Mouse (Mus musculus): Measurements from ENCODE around the gene Myh7.
"Not testable (repeated sequence)": the region's sequence is repeated elsewhere in the genome, so short reads cannot be mapped to it uniquely, and the experiment has no call there.

The Myh7 gene

DNA sequence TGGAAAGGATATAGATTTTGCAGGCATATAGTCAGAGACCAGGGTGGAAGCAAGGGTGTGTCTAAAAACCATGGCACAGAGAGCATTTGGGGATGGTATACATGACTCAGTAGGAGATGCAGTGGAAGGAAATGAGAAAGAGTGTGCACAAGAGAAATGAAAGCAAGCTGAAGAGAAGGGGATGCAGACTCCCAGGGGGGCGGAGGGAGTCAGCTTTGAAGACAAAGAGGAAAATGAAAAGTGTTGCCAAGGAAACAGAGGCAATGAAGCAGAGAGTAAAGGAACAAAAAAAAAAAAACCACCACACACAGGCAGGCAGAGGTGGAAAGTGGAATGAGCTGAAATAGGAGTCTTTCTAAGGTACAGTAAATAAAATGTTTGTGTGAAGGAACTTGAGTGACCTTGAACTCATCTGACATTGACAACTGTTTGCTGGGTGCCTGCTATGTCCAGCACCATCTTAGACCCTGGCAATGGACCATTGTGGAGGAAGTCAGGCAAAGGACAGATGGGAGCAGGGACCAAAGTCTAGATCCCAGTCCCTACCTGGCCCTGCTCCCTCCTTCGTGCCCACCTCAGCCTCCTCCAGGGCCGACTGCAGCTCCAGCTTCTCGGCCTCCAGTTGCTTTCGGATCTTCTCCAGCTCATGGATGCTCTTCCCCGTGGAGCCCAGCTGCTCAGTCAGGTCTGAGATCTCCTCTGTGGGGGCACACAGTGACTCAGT, 20.2 kb downstream of the Myh7 start:
- ATAC-seq (ENCODE audit: insufficient number of reproducible peaks, low FRiP score, low TSS enrichment) = no peak

DNA sequence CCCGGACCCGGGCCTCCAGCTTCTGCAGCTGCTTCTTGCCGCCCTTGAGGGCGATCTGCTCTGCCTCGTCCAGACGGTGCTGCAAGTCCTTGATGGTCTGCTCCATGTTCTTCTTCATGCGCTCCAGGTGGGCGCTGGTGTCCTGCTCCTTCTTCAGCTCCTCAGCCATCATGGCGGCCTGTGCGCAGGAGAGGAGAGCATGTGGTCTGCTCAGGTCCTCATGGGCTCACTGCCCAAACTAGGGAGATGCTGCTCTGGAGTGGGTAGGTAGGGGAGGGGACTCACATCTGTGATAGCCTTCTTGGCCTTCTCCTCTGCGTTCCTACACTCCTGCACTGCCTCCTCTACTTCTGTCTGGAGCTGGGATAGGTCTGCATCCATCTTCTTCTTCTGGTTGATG, 21.6 kb downstream of the Myh7 start:
- not testable (repeated sequence) for ATAC-seq (ENCODE audit: insufficient number of reproducible peaks, low FRiP score, low TSS enrichment)

DNA sequence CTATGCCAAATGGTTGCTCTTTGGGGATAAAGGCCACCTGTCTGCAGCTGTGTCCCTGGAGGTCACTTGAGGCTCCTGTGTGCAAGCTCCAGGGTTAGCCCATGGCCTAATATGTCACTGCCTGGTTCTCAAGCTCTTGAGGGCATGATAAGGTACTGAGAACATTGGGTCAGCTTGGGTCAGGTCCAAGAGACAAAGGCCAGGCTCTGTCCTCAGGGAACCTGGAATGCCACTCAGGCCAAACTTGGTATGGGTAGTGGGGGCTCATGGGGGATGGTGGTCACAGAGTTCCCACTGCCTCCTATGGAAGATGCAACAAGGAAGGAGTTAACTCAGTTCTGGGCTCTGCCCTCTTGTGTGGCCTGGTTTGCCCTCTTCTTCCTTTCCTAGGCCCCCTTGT, 26.1 kb downstream of the Myh7 start:
- no peak for ATAC-seq (ENCODE audit: insufficient number of reproducible peaks, low FRiP score, low TSS enrichment)

DNA sequence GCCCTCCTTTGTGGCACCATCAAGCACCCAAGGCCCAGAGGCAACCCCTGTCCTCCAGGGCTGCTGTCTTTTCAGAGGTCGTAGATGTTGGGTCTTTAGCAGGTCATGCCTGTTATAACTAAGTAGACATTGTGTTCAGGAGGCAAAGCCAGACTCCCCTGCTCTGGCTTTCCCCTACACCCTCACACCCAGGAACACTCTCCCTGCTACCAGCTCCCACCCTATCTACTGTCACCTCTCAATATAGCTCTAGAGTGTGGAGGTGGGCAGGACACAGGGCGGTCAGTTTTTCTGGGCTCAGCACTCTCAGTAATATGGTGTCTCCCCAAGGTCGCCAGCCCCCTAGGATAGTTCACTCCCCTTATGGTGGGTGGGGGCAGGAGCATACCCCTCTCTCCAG, 26.6 kb downstream of the Myh7 start:
- no peak for ATAC-seq (ENCODE audit: insufficient number of reproducible peaks, low FRiP score, low TSS enrichment)

DNA sequence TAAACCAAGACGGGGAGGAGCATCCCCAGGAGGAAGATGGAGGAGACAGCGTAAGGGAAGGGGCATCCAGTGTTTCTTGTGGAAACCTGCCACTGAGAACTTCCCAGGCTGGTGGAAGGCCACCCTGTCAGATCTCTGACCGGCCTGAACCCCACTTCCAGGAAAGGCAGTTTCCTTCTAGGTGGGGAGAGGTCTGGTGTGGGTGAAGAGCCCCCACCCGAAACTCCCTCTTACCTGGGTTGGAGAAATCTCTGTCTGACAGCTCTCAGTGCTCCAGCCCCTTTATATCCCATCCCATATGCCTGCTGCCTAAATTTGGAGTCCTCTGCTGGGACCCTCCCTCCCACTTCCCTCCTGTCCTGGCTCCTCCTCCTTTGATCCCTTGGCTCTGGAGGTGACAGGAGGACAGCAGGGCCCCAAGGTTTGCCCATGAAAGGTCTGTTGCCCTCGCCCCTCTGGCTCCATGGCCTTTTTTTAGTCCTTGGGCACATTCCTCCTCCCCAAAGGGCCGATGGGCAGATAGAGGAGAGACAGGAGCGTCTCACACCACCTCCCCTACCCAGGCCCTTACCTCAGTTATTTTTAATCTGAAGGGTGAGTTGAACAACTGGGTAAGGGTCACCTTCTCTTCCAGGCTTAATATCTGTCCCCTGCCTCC, 28.0 kb downstream of the Myh7 start, which contains the start of gene Myh6:
Gene Myh6, minus strand, starts transcription at position 608 of the 658 bp plus-strand sequence.
- no peak for ATAC-seq (ENCODE audit: insufficient number of reproducible peaks, low FRiP score, low TSS enrichment)

DNA sequence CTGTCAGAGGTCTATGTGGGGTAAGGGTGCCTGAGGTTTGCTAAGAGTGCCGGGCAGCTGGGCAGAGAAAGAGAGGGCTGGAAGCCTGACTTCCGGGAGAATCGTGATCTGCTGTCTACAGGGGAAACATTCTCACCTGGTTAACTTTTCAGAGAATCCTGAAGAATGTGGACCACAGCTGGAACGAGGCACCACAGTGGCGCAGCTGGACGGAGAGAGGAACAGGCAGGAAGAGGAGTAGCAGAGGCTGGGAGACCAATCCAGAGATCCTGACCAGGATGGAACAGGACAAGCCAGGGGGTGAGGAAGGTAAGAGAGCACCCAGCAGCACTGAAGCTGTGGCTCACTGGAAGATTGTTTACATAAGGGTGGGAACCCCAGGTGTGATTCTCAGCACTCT, 28.8 kb downstream of the Myh7 start:
- no peak for ATAC-seq (ENCODE audit: insufficient number of reproducible peaks, low FRiP score, low TSS enrichment)

DNA sequence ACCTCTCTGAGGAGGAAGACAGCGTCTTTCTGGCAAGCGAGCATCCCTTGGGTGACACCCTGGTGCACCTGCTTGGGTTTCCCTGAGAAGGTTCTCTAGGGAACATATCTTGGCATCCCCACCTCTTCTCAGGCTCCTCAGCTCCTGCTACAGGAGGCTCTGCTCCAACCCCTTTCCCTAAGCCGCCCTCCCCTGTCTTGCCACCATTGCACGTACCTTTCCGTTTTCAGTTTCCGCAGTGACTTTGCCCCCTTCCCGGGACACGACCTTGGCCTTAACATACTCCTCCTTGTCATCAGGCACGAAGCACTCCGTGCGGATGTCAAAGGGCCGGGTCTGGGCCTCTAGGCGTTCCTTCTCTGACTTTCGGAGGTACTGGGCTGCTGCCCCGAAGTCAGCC, 29.4 kb downstream of the Myh7 start:
- no peak for ATAC-seq (ENCODE audit: insufficient number of reproducible peaks, low FRiP score, low TSS enrichment)

DNA sequence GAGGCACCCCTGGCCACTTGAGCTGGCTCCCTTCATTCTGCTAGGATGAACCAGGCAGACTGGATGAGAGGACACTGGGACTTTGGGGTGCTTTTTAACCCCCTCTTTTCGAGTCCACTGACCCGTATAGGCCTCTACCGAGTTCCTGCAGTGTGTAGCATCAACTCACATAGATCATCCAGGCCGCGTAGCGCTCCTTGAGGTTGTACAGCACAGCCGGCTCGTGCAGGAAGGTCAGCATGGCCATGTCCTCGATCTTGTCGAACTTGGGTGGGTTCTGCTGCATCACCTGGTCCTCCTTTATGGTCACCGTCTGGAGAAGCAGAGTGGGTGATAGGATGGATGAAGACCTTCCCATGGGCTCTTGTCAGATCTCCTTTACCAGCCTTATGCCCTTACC, 30.7 kb downstream of the Myh7 start:
- ATAC-seq (ENCODE audit: insufficient number of reproducible peaks, low FRiP score, low TSS enrichment) = no peak

DNA sequence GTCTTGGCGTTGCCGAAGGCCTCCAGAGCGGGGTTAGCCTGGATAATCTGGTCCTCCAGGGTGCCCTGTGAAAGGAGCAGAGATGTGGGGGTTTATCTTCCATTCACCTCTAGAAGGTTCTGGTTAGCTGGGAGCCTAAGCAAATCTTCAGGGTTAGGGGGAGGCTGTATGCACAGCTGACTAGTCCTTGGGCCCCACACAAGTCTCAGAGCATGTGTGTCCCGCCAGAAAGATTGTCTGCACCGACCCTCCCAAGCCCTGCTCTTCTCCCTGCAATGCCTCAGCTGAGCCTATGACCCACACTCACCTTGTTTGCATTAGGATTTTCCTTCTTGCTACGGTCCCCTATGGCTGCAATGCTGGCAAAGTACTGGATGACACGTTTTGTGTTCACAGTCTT, 31.7 kb downstream of the Myh7 start:
- no peak for ATAC-seq (ENCODE audit: insufficient number of reproducible peaks, low FRiP score, low TSS enrichment)

DNA sequence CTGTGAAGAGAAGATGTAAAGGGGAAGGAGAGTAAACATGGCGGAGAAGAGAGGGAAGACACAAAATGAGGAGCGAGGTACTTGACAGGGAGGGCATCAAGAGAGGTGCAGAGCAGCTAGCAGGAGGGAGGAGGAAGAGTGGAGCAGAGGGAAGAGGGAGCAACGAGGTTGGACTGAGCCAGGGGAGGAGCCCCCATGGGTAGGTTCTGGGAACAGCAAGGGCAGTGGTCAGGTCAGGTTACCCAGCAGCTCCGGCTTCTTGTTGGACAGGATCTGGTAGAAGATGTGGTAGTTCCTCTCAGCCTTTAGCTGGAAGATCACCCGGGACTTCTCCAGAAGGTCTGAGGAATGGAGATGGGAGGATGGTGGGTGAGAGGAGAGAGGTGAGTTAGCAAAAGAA, 32.9 kb downstream of the Myh7 start:
- ATAC-seq (ENCODE audit: insufficient number of reproducible peaks, low FRiP score, low TSS enrichment) = no peak

DNA sequence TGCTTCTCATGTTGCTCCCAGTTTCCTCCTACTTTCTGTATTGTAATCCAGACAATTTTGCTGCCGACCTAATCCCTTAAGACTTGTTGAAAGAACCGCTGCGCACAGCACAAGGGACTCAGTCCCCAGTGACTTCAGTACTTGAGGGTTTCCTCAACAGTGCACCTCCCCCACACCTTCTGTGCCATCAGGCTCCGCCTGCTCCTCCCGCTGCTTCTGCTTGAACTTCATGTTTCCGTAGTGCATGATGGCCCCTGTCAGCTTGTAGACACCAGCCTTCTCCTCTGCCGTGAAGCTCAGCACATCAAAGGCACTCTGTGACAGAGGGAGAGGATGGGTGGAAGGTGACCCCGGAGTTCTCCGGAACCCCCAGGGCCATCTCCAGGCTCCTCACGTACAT, 33.7 kb downstream of the Myh7 start:
- no peak for ATAC-seq (ENCODE audit: insufficient number of reproducible peaks, low FRiP score, low TSS enrichment)

DNA sequence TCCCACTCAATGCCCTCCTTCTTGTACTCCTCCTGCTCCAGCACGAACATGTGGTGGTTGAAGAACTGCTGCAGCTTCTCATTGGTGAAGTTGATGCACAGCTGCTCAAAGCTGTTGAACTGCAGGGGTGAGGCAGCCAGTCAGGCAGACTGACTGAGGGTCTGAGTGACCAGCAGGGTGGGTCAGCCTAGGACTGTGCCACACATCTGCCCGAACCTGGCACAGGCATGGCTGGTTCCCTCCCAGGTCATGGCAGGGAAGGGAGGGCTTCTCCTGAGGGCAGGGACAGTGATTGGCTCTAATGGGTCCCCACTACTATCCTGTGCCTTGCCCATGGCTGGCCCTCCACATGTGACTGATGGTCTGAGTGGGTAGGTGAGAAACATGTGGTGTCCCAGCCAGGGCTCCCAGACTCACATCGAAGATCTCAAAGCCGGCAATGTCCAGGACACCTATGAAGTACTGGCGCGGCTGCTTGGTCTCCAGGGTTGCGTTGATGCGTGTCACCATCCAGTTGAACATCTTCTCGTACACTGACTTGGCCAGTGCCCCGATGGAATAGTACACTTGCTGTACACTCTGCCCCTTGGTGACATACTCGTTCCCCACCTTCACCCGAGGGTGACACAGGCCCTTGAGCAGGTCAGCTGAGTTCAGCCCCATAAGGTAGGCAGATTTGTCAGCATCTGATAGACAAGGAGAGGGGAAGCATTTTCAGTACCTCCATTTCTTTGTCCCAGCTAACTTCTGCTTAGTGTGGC, 34.4 kb downstream of the Myh7 start:
- ATAC-seq (ENCODE audit: insufficient number of reproducible peaks, low FRiP score, low TSS enrichment) = not testable (repeated sequence)

DNA sequence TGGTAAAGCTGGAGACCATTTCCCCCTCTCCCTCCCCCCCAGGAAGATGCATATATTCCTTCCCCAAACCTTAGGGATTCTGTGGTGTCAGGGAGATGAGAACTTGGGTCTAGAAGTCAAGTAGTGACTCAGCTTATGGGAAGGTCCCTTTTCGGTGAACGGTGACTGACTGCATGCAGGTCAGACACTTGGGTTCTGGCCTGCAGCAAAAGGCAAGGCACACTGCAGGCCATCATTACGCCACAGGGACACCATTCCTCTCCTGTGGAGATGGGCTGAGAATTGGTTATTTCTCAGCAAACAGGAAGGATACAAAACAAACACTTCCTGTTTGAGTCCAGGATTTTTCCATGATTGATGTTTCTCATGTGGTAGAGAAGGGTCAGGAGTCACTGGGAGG, 35.2 kb downstream of the Myh7 start:
- no peak for ATAC-seq (ENCODE audit: insufficient number of reproducible peaks, low FRiP score, low TSS enrichment)

DNA sequence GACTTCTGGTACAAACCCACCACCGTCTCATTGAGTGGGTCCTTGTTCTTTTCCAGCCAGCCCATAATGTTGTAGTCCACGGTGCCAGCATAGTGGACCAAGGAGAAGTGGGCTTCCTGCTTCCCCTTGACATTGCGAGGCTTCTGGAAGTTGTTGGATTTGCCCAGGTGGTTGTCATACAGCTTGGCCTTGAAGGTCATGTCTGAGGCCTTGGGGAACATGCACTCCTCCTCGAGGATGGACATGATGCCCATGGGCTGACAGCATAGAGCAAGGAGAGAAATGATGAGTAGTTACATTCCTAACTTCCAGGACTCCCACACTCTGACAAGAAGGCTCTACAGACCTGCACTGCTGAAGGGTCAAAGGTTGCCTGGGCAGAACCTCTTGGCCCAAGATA, 35.9 kb downstream of the Myh7 start:
- no peak for ATAC-seq (ENCODE audit: insufficient number of reproducible peaks, low FRiP score, low TSS enrichment)

DNA sequence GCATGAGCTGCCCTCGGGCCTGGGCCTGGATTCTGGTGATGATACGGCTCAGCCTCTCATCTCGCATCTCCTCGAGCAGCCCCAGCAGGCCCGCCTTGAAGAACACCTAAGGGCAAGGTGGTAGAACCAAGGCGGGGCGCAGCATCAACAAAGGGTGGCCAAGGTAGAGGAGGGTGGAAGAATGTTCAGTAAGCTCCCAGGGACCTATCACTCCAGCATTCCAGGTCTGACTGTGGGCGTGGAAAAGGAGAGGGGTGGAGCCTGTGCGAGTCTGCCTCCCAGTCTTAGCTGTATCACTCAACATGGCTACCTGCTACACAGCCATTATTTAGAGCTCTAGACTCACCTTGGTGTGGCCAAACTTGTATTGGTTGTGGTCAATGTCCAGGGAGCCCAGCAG, 37.9 kb downstream of the Myh7 start:
- ATAC-seq (ENCODE audit: insufficient number of reproducible peaks, low FRiP score, low TSS enrichment) = no peak

DNA sequence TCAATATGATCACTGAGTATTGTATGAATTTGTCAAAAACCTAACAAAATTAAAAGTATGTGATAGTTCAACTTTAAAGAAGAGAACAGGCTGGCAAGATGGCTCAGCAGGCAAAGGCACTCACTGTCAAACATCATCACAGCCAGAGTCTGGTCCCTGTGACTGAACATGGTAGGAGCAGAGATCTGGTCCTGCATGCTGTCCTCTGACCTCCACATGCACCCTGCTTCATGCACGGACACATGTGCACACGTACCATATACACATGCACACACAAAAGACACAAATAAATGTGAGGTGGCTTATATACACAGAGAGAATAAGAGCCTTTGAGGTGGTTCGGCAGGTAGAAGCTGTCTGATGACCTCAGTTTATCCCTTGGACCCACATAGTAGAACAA, 38.9 kb downstream of the Myh7 start:
- no peak for ATAC-seq (ENCODE audit: insufficient number of reproducible peaks, low FRiP score, low TSS enrichment)

DNA sequence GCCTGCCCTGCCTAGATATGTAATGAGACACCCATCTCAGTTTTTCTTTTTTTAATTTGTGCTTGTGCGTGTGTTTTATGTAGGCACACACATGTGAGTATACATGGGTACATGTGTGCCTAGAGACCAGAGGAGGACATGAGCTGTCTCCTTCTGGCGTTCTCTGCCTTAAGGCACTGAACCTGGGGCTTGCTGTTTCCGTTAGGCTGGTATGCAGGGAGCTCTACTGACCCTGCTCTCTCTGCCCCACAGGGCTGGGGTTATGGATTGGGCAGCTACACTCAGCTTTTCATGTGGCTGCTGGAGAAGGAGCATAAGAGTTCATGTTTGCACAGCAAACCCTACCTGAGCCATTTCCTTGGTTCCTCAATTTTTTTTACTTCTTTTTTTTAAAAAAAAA, 40.0 kb downstream of the Myh7 start:
- no peak for ATAC-seq (ENCODE audit: insufficient number of reproducible peaks, low FRiP score, low TSS enrichment)

DNA sequence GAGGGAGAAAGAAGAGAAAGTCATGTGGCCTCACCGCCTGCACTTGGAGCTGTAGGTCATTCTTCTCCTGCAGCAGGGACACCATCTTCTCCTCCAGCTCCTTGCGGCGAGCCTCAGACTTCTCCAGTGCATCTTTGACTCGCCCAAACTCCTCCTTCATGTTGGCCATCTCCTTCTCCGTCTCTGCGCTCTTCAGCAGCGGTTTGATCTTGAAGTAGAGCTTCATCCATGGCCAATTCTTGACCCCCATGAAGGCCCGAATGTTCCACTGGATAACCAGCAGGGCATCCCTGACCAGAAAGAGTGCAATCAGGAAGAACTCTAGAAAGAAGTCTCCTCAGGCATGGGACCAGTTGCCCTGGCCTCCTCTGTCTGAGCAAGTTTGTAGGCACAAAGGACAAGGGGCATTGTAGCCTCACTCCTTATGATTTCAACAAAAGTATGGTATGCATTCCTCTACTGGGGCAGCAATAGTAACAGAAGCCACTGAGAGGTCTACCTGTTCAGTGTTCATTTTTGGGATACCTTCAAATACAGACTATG, 40.7 kb downstream of the Myh7 start:
- no peak for ATAC-seq (ENCODE audit: insufficient number of reproducible peaks, low FRiP score, low TSS enrichment)

DNA sequence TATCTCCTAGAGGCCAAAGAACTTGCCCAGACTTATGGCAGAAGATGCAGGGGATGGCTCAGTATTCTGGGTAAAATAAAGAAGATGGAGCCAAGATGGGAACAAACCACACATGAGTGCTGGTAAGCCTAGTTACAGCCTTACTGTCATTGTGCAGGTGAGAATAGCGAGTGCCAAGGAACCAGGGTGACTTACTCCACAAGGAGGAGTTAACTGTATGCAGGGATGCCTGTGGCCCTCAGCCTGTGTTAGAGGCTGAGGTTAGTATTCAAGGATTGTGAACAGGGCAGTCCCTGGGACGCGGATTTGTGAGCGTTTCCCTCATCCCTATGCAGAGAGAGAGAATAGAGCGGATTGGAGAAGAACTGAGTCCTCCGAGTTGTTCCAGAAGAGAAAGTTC, 42.8 kb downstream of the Myh7 start:
- ATAC-seq (ENCODE audit: insufficient number of reproducible peaks, low FRiP score, low TSS enrichment) = no peak

DNA sequence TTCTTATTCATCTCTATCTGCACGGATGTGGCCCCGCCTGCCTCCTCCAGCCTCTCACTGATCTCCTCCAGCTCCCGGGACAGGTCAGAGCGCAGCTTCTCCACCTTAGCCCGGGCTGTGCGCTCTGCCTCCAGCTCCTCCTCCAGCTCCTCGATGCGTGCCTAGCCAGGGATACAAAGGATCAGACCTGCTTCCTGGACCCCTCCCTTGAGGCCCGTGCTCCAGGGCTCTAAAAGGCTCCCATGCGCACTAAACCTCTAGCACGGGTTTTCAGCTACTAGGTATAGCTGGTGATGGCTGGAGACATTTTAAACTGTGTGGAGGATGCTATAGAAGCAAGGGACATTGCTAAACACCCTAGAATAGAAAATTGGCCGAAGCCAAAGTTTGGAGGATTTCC, 43.9 kb downstream of the Myh7 start:
- no peak for ATAC-seq (ENCODE audit: insufficient number of reproducible peaks, low FRiP score, low TSS enrichment)

DNA sequence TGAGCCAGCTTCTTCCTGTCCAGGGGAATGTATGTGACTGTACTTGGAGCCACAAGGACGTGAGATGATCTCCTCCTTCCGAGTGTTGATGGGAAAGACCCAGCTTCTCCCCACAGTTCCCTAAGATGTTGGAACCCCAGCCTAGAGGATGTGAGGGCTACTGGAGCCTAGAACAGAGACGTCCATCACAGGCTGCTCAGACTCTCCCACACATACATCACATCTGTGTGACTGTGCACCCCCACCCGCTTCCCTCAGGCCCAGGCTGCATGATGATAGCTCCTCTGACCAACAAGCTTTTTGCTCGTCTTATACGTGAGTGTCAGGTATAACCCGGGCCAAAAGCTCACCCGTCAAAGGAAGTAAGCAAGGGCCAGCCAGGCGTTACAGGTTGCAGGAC, 45.6 kb downstream of the Myh7 start:
- no peak for ATAC-seq (ENCODE audit: insufficient number of reproducible peaks, low FRiP score, low TSS enrichment)

All from cerebellum, adult (tissue).